Mouse (Mus musculus): Measurements from ENCODE around the gene Mcm8. TPM values are rescaled to one million over a fixed set of nuclear protein-coding genes. Genes with fewer than 3 reads are reported as not detected.

Gene Mcm8
- polyA plus RNA-seq, 1 experiment from 2014 or later, result 32.4 TPM

GRCm38 (mm10) chr2:132879261-132880044 is 63.5 kb downstream of the Mcm8 start:
- H3K4me2 ChIP-seq (ENCODE audit: low read depth, low read length, severe bottlenecking), result peak overlapping the region; percentile 87
- peak overlapping the region; percentile 45 for H3K9ac ChIP-seq (ENCODE audit: low read length)
- H3K27me3 ChIP-seq (ENCODE audit: control insufficient read depth, insufficient read depth, low read length), result peaks cover 23% of the 10 kb centered on the region
- peak; percentile 53 for ATAC-seq (replicated peaks; ENCODE audit: low FRiP score)
- peak; percentile 76 for DNase-seq (ENCODE audit: low spot score)
- H3K9me3 ChIP-seq (ENCODE audit: control insufficient read depth, low read length), result no peaks in the 10 kb centered on the region
- H3K4me3 ChIP-seq (ENCODE audit: low read depth, low read length), result peak overlapping the region; percentile 46
- H3K27ac ChIP-seq (ENCODE audit: low read depth, low read length), result no peak overlapping the region
- peaks cover 2% of the 10 kb centered on the region; the same call in 1 of the 2 replicates for H3K4me1 ChIP-seq (replicated peaks; ENCODE audit: control insufficient read depth, insufficient read depth, low read length)
- H3K36me3 ChIP-seq (ENCODE audit: control insufficient read depth, insufficient read depth, low read length), result no peaks in the 10 kb centered on the region
- under 1% methylated on average over 58 of the region's 58 CpGs for WGBS

GRCm38 (mm10) chr2:132880844-132881645 is 65.1 kb downstream of the Mcm8 start, which contains the start of gene Lrrn4:
Gene Lrrn4 (minus strand): TSS chr2:132880891.
- peaks cover 23% of the 10 kb centered on the region for H3K27me3 ChIP-seq (ENCODE audit: control insufficient read depth, insufficient read depth, low read length)
- 5% methylated on average over 12 of the region's 12 CpGs for WGBS
- peaks cover 2% of the 10 kb centered on the region; the same call in 1 of the 2 replicates for H3K4me1 ChIP-seq (replicated peaks; ENCODE audit: control insufficient read depth, insufficient read depth, low read length)
- ATAC-seq (replicated peaks; ENCODE audit: low FRiP score), result peak; percentile 40
- no peak within 1 kb of the TSS; the same call in 1 of the 2 replicates for H3K9ac ChIP-seq (ENCODE audit: low read length)
- H3K27ac ChIP-seq (ENCODE audit: low read depth, low read length), result no peak within 1 kb of the TSS
- H3K36me3 ChIP-seq (ENCODE audit: control insufficient read depth, insufficient read depth, low read length), result no peaks in the 10 kb centered on the region
- H3K4me2 ChIP-seq (ENCODE audit: low read depth, low read length, severe bottlenecking), result peak within 1 kb of the TSS; percentile 87
- DNase-seq (ENCODE audit: low spot score), result peak; percentile 64
- H3K4me3 ChIP-seq (ENCODE audit: low read depth, low read length), result peak within 1 kb of the TSS; percentile 46
- H3K9me3 ChIP-seq (ENCODE audit: control insufficient read depth, low read length), result no peaks in the 10 kb centered on the region

GRCm38 (mm10) chr2:132884303-132884967 is 68.5 kb downstream of the Mcm8 start:
- Histone ChIP-seq H3K27me3 (ENCODE audit: control insufficient read depth, insufficient read depth, low read length) (peaks cover 8% of the 10 kb centered on the region; the same call in 1 of the 2 replicates), H3K9me3 (ENCODE audit: control insufficient read depth, low read length) (no peaks in the 10 kb centered on the region), H3K36me3 (ENCODE audit: control insufficient read depth, insufficient read depth, low read length) (no peaks in the 10 kb centered on the region), H3K4me1 (replicated peaks; ENCODE audit: control insufficient read depth, insufficient read depth, low read length) (0 out of 2 replicates have a peak, but pooled peaks cover 2% of the 10 kb centered on the region), H3K4me3 (ENCODE audit: low read depth, low read length) (no peak overlapping the region), H3K4me2 (ENCODE audit: low read depth, low read length, severe bottlenecking) (no peak overlapping the region), H3K9ac (ENCODE audit: low read length) (no peak overlapping the region), H3K27ac (ENCODE audit: low read depth, low read length) (no peak overlapping the region)
- ATAC-seq (replicated peaks; ENCODE audit: low FRiP score), result no peak
- 84% methylated on average over 8 of the region's 8 CpGs for WGBS
- DNase-seq (ENCODE audit: low spot score), result no peak

GRCm38 (mm10) chr2:132885312-132885711 is 69.4 kb downstream of the Mcm8 start:
- Histone ChIP-seq H3K4me3 (ENCODE audit: low read depth, low read length) (no peak overlapping the region), H3K36me3 (ENCODE audit: control insufficient read depth, insufficient read depth, low read length) (no peaks in the 10 kb centered on the region)

More at GRCm38 (mm10) chr2:132885312-132885711, 69.4 kb downstream of the Mcm8 start:
- Histone ChIP-seq H3K4me1 (replicated peaks; ENCODE audit: control insufficient read depth, insufficient read depth, low read length) (0 out of 2 replicates have a peak, but pooled peaks cover 2% of the 10 kb centered on the region), H3K4me2 (ENCODE audit: low read depth, low read length, severe bottlenecking) (no peak overlapping the region), H3K9ac (ENCODE audit: low read length) (no peak overlapping the region), H3K9me3 (ENCODE audit: control insufficient read depth, low read length) (no peaks in the 10 kb centered on the region), H3K27me3 (ENCODE audit: control insufficient read depth, insufficient read depth, low read length) (peaks cover 3% of the 10 kb centered on the region; the same call in 1 of the 2 replicates), H3K27ac (ENCODE audit: low read depth, low read length) (no peak overlapping the region)
- DNase-seq (ENCODE audit: low spot score) (no peak), ATAC-seq (replicated peaks; ENCODE audit: low FRiP score) (no peak)
- 94% methylated on average over 7 of the region's 7 CpGs for WGBS

Other genes with a start within 250 kb of the Mcm8 start
- gene Gpcpd1, start 228.4 kb upstream of the Mcm8 start, polyA plus RNA-seq (2014; fragmentation: Nextera tagmentation; extraction: Ambion mirVana), result 41.9 and 49.4 TPM in 2 replicates
- gene Shld1, start 129.2 kb upstream of the Mcm8 start, polyA plus RNA-seq (2014; fragmentation: Nextera tagmentation; extraction: Ambion mirVana), result 17.6 and 18.4 TPM in 2 replicates
- gene Chgb, start 34.9 kb upstream of the Mcm8 start, polyA plus RNA-seq (2014; fragmentation: Nextera tagmentation; extraction: Ambion mirVana), result 5.9 TPM in 2 replicates
- 37.4 and 37.9 TPM in 2 replicates for gene Trmt6, start 86 bp upstream of the Mcm8 start, polyA plus RNA-seq (2014; fragmentation: Nextera tagmentation; extraction: Ambion mirVana)
- 26.9 and 29.7 TPM in 2 replicates for gene Crls1, start 30.5 kb downstream of the Mcm8 start, polyA plus RNA-seq (2014; fragmentation: Nextera tagmentation; extraction: Ambion mirVana)
- gene Lrrn4, start 64.8 kb downstream of the Mcm8 start, polyA plus RNA-seq (2014; fragmentation: Nextera tagmentation; extraction: Ambion mirVana), result 0.24 and 0.44 TPM in 2 replicates
- gene Fermt1, start 129.8 kb downstream of the Mcm8 start, polyA plus RNA-seq (2014; fragmentation: Nextera tagmentation; extraction: Ambion mirVana), result 3.2 TPM in 2 replicates

All from forebrain, embryonic 11.5 days (tissue).